Comparison of ENCODE assay signal across 9 mouse cellular contexts in genomic region chr5:66947958-66948357, GRCm38 (mm10).
A peak's percentile ranks its signal among the peaks of the same experiment; 100 is the strongest.
DNase-seq lines count a peak whose midpoint lies in the region; ATAC-seq and TF ChIP-seq lines count a peak whose summit lies in the region.
"Had no signal": no experiment of that assay in that cellular context is flagged by ENCODE, and none has a peak within 500 bp of the region (broad histone marks: within the 10 kb centered on the region; RNA-seq: fewer than 3 reads in every experiment).

No protein-coding gene starts in this region.

- intact Hi-C loops in gastrocnemius, adult 2 months (cut with DNase I) = loop anchor here (5.0 kb wide), 1 partner anchor 201 kb away; the partner anchor contains the start of gene Limch1

- peak overlapping the region; percentile 79 for H3K27ac ChIP-seq in gastrocnemius, adult 2 months
- peak overlapping the region; percentile 67 for H3K27ac ChIP-seq in hindbrain, embryonic 15.5 days (replicated peaks)
- peak overlapping the region; percentile 45 for H3K27ac ChIP-seq in lung, embryonic 16.5 days (ENCODE audit: low read length)

- H3K4me3 ChIP-seq in gastrocnemius, adult 2 months = peak overlapping the region; percentile 48
- no peak overlapping the region for H3K4me3 ChIP-seq in hindbrain, embryonic 15.5 days
- no peak overlapping the region for H3K4me3 ChIP-seq in lung, embryonic 16.5 days (ENCODE audit: low read length)
- H3K4me3 ChIP-seq: erythroblast, embryonic 14.5 days had no signal

- peaks cover 15% of the 10 kb centered on the region for H3K4me1 ChIP-seq in hindbrain, embryonic 15.5 days (replicated peaks)
- peaks cover 23% of the 10 kb centered on the region for H3K4me1 ChIP-seq in lung, embryonic 16.5 days (replicated peaks; ENCODE audit: control insufficient read depth, insufficient read depth, low read length)

- H3K4me2 ChIP-seq in hindbrain, embryonic 15.5 days = no peak overlapping the region
- H3K4me2 ChIP-seq in lung, embryonic 16.5 days (ENCODE audit: low read depth, low read length) = no peak overlapping the region

- no peaks in the 10 kb centered on the region for H3K36me3 ChIP-seq in hindbrain, embryonic 15.5 days
- peaks cover 3% of the 10 kb centered on the region; the same call in 1 of the 2 replicates for H3K36me3 ChIP-seq in lung, embryonic 16.5 days (ENCODE audit: control insufficient read depth, insufficient read depth, low read length)

- no peak overlapping the region for H3K9ac ChIP-seq in hindbrain, embryonic 15.5 days
- no peak overlapping the region for H3K9ac ChIP-seq in lung, embryonic 16.5 days (ENCODE audit: low read length)

- WGBS in hindbrain, embryonic 15.5 days = 44% methylated on average over 6 of the region's 6 CpGs
- 41% methylated on average over 6 of the region's 6 CpGs for WGBS in lung, embryonic 16.5 days

- H3K9me3 ChIP-seq in hindbrain, embryonic 15.5 days = 0 out of 2 replicates have a peak, but pooled peaks cover 5% of the 10 kb centered on the region
- 0 out of 2 replicates have a peak, but pooled peaks cover 3% of the 10 kb centered on the region for H3K9me3 ChIP-seq in lung, embryonic 16.5 days (ENCODE audit: control insufficient read depth, low read length)

- no peaks in the 10 kb centered on the region for H3K27me3 ChIP-seq in hindbrain, embryonic 15.5 days
- H3K27me3 ChIP-seq in lung, embryonic 16.5 days (ENCODE audit: control insufficient read depth, insufficient read depth, low read depth, low read length) = no peaks in the 10 kb centered on the region

- TF ChIP-seq CTCF in gastrocnemius, adult 2 months (IDR thresholded peaks at IDR 0.05) = no peak

- peak; percentile 72; the same call in 1 of the 2 replicates for ATAC-seq in hindbrain, embryonic 15.5 days (ENCODE audit: low FRiP score, low read depth)
- ATAC-seq in lung, embryonic 16.5 days (ENCODE audit: low read depth) = peak; percentile 79
- no peak for ATAC-seq in granulocyte monocyte progenitor cell, adult 5-6 weeks (replicated peaks; ENCODE audit: poor library complexity, severe bottlenecking)

- DNase-seq in layer of hippocampus, adult 9-11 months = peak; percentile 31
- no peak for DNase-seq in layer of hippocampus, adult 9-10 months (ENCODE audit: low spot score)
- peak; percentile 43 for DNase-seq in brain, embryonic 18.5 days (ENCODE audit: low read depth, low spot score)
- peak; percentile 68 for DNase-seq in gastrocnemius, adult 2 months
- no peak for DNase-seq in thymus, postnatal 36 days

Comparison
In these comparisons a context has a peak if more than half of its experiments do, and no peak if none do; other contexts are left out.
1. DNase-seq: peak in layer of hippocampus, adult 9-11 months (single experiment), brain, embryonic 18.5 days (single experiment) and gastrocnemius, adult 2 months (single experiment); none in layer of hippocampus, adult 9-10 months (single experiment) and thymus, postnatal 36 days (0 of 2).
2. Peak in every context shown above with its lines, with median percentiles within 50 percentile points of each other: H3K27ac ChIP-seq.